In genomic region chr19:46287566-46287965, GRCm38 (mm10) we compare ENCODE assay signal across 32 mouse cellular contexts.
"Had no signal": no experiment of that assay in that cellular context is flagged by ENCODE, and none has a peak within 500 bp of the region (broad histone marks: within the 10 kb centered on the region; RNA-seq: fewer than 3 reads in every experiment).

No protein-coding gene starts in this region.

- DNase-seq: left cerebral cortex, postnatal 4 days; liver; liver, embryonic 13.5 days; liver, postnatal 0 days; lung, adult 18-20 months; lung, adult 2 months; lung, embryonic 14.5 days; lung, postnatal 10 days; lung, postnatal 14 days; lung, postnatal 36 days; lung, postnatal 4 days; midbrain, embryonic 14.5 days had no signal

- H3K9me3 ChIP-seq: limb, embryonic 10.5 days; limb, embryonic 12.5 days; limb, embryonic 13.5 days; limb, embryonic 15.5 days; liver, embryonic 12.5 days; liver, embryonic 13.5 days; liver, embryonic 15.5 days; lung, embryonic 15.5 days; megakaryocyte, embryonic 14.5 days; midbrain, embryonic 10.5 days; midbrain, embryonic 12.5 days; midbrain, embryonic 13.5 days; midbrain, embryonic 15.5 days; neural tube, embryonic 12.5 days had no signal

- H3K4me1 ChIP-seq: limb, embryonic 10.5 days; limb, embryonic 12.5 days; limb, embryonic 13.5 days; limb, embryonic 15.5 days; liver, embryonic 12.5 days; liver, embryonic 13.5 days; liver, embryonic 15.5 days; lung, embryonic 15.5 days; megakaryocyte, embryonic 14.5 days; midbrain, embryonic 10.5 days; midbrain, embryonic 12.5 days; midbrain, embryonic 13.5 days; midbrain, embryonic 15.5 days; neural tube, embryonic 12.5 days had no signal

- ATAC-seq: liver, embryonic 12.5 days; liver, postnatal 0 days; lung, postnatal 0 days; midbrain, embryonic 13.5 days; midbrain, embryonic 15.5 days; midbrain, embryonic 16.5 days had no signal

- H3K4me2 ChIP-seq: limb, embryonic 12.5 days; limb, embryonic 13.5 days; limb, embryonic 15.5 days; liver, embryonic 11.5 days; liver, embryonic 12.5 days; liver, embryonic 13.5 days; liver, embryonic 15.5 days; lung, embryonic 14.5 days; lung, embryonic 15.5 days; midbrain, embryonic 11.5 days; midbrain, embryonic 12.5 days; midbrain, embryonic 13.5 days; midbrain, embryonic 15.5 days; neural tube, embryonic 12.5 days had no signal

- H3K4me3 ChIP-seq: limb, embryonic 10.5 days; limb, embryonic 12.5 days; limb, embryonic 13.5 days; limb, embryonic 15.5 days; liver, embryonic 12.5 days; liver, embryonic 13.5 days; liver, embryonic 15.5 days; lung, embryonic 15.5 days; megakaryocyte, embryonic 14.5 days; midbrain, embryonic 10.5 days; midbrain, embryonic 12.5 days; midbrain, embryonic 13.5 days; midbrain, embryonic 15.5 days; myocyte; neural tube, embryonic 12.5 days had no signal

- H3K27me3 ChIP-seq: limb, embryonic 15.5 days; midbrain, embryonic 12.5 days; midbrain, embryonic 13.5 days; midbrain, embryonic 15.5 days; neural tube, embryonic 12.5 days had no signal

- H3K9ac ChIP-seq: limb, embryonic 12.5 days; limb, embryonic 13.5 days; limb, embryonic 15.5 days; liver, embryonic 12.5 days; liver, embryonic 13.5 days; liver, embryonic 14.5 days; liver, embryonic 15.5 days; liver, postnatal 0 days; lung, embryonic 14.5 days; lung, embryonic 15.5 days; midbrain, embryonic 12.5 days; midbrain, embryonic 13.5 days; midbrain, embryonic 15.5 days; neural tube, embryonic 12.5 days had no signal

- H3K27ac ChIP-seq: limb, embryonic 10.5 days; limb, embryonic 12.5 days; limb, embryonic 13.5 days; limb, embryonic 15.5 days; liver, embryonic 12.5 days; liver, embryonic 13.5 days; liver, embryonic 14.5 days; liver, embryonic 15.5 days; lung, embryonic 15.5 days; macrophage; midbrain, embryonic 10.5 days; midbrain, embryonic 12.5 days; midbrain, embryonic 13.5 days; midbrain, embryonic 15.5 days; neural tube, embryonic 12.5 days had no signal
